Mouse (Mus musculus): Measurements from ENCODE around the gene Med16. TPM values are rescaled to one million over a fixed set of nuclear protein-coding genes. Genes with fewer than 3 reads are reported as not detected.
A peak's percentile ranks its signal among the peaks of the same experiment; 100 is the strongest.

Med16 gene
- polyA plus RNA-seq, 1 experiment: 58.1 TPM

DNA sequence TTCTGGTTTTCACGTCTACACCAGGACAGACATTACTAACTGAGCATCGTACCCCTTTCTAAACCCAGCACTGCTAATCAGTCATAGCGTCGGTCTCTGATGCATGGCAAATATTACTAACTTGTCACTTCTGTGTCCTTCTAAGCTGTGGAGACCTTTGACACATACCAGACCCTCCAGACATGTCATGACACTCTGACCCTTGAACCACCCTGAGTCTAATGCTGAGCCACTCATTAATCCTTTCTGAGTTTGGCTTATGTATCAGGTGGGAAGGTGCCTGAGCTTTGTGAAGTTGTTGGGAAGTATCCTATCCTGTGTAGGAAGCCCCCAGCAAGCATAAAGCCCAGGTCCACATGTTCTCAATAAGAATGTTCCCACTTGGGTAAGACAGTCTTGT is 41.1 kb upstream of the Med16 start:
- 94% methylated on average over 4 of the region's 4 CpGs for WGBS
- no peak for TF ChIP-seq POLR2A (IDR thresholded peaks at IDR 0.05; ENCODE audit: low read depth, low read length)
- TF ChIP-seq CTCF (IDR thresholded peaks at IDR 0.05; ENCODE audit: extremely low read depth, insufficient read length, insufficient replicate concordance, low read depth, low read length): no peak
- Histone ChIP-seq H3K4me3 (ENCODE audit: low read depth, low read length) (no peak overlapping the region), H3K36me3 (ENCODE audit: control insufficient read depth, insufficient read depth, low read length) (peaks cover 4% of the 10 kb centered on the region; the same call in 1 of the 2 replicates), H3K27ac (ENCODE audit: insufficient read depth, low read depth, low read length) (no peak overlapping the region), H3K4me1 (ENCODE audit: control insufficient read depth, insufficient read depth, insufficient read length, low read length) (no peaks in the 10 kb centered on the region), H3K27me3 (ENCODE audit: control insufficient read depth, insufficient read depth, low read length) (no peaks in the 10 kb centered on the region)

DNA sequence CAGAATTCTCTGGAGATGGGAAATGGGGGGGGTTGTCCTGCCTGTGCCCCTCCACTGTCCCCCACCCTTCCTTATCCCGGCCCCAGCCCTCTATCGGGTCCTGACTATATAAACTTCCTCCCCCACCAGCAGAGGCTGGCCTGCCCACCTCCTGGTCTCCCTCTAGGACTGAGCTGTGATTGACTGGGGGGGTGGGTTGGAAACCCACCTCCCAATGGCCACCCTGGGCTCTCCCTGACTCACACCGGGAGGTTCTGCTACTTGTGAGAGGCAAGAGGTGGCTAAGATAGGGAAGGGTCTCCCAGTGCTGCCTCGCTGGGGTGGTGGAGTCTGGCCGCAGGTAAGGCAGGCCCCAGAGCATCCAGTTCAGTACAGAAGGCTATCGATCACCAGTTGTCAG is 38.8 kb upstream of the Med16 start:
- peaks cover 13% of the 10 kb centered on the region for H3K4me1 ChIP-seq (ENCODE audit: control insufficient read depth, insufficient read depth, insufficient read length, low read length)
- H3K27ac ChIP-seq (ENCODE audit: insufficient read depth, low read depth, low read length): no peak overlapping the region
- H3K27me3 ChIP-seq (ENCODE audit: control insufficient read depth, insufficient read depth, low read length): no peaks in the 10 kb centered on the region
- no peak for TF ChIP-seq POLR2A (IDR thresholded peaks at IDR 0.05; ENCODE audit: low read depth, low read length)
- no peak for TF ChIP-seq CTCF (IDR thresholded peaks at IDR 0.05; ENCODE audit: extremely low read depth, insufficient read length, insufficient replicate concordance, low read depth, low read length)
- H3K36me3 ChIP-seq (ENCODE audit: control insufficient read depth, insufficient read depth, low read length): peaks cover 4% of the 10 kb centered on the region; the same call in 1 of the 2 replicates
- no peak overlapping the region for H3K4me3 ChIP-seq (ENCODE audit: low read depth, low read length)
- 90% methylated on average over 6 of the region's 6 CpGs for WGBS

DNA sequence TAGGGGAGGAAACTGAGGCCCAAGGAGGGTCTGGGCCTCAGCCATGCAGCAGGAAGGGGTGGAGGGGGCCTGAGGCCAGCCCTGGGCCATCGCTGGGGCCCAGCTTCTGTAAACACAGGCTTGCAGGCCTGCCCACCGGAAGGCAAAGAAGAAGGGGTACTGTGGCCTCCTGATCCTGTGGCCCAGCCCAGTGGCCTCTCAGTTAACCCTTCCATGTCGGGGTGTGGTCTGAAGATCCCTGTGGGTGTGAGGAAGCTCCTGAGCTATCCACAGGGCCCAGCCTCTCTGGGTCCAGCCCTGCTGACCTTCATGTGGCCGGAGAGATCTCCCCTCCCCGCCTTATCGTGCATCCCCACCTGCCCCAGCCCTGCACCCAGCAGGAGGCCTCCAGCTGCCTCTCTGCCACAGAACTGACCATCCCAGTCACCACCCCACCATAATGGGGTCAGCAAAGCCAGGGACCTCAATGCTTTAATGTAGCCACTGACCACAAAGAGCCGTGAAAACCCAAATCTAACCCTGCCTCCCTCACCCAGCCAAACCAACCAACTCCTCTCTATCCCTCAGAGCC is 38.1 kb upstream of the Med16 start:
- WGBS: 69% methylated on average over 7 of the region's 7 CpGs
- no peak overlapping the region for H3K4me3 ChIP-seq (ENCODE audit: low read depth, low read length)
- no peak overlapping the region for H3K27ac ChIP-seq (ENCODE audit: insufficient read depth, low read depth, low read length)

DNA sequence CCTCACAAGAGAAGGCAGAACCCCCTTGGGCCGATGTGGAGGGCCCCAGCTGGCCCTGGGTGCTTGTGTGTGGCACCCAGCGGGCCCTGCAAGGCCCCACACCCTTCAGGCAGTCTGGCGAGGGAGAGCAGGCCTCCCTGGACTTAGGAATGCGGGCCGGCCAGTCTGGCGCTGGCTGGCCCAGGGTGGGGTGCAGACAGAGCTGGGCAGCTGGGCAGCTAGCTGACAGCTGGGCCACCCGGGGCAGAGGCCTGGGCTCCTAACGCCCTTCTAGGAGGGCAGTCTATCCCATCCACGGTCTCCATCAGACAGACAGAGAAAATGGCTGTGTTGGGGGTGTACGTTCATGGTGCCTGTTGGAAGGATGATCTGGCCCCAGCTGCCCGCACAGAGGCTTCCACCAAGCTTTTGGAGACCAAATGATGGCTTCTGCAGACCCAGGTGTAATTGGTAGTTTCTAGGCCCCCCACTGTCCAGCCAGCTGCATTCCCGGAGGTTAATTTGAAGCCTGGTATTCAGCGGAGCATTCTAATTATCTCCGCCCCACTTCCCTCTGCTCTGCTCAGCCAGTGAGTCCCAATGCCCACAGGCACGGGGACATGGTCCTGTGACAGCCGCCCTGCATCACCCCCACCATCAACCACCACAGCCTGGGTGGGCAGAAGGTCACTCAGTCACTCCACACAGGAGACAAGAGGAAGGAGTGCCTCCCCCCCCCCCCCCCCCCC is 36.9 kb upstream of the Med16 start:
- Histone ChIP-seq H3K4me3 (ENCODE audit: low read depth, low read length) (no peak overlapping the region), H3K27ac (ENCODE audit: insufficient read depth, low read depth, low read length) (no peak overlapping the region)

More for the DNA sequence above, 38.1 kb upstream of the Med16 start:
- H3K27me3 ChIP-seq (ENCODE audit: control insufficient read depth, insufficient read depth, low read length): no peaks in the 10 kb centered on the region
- H3K36me3 ChIP-seq (ENCODE audit: control insufficient read depth, insufficient read depth, low read length): peaks cover 4% of the 10 kb centered on the region; the same call in 1 of the 2 replicates
- TF ChIP-seq CTCF (IDR thresholded peaks at IDR 0.05; ENCODE audit: extremely low read depth, insufficient read length, insufficient replicate concordance, low read depth, low read length) (no peak), POLR2A (IDR thresholded peaks at IDR 0.05; ENCODE audit: low read depth, low read length) (no peak)
- peaks cover 13% of the 10 kb centered on the region for H3K4me1 ChIP-seq (ENCODE audit: control insufficient read depth, insufficient read depth, insufficient read length, low read length)

DNA sequence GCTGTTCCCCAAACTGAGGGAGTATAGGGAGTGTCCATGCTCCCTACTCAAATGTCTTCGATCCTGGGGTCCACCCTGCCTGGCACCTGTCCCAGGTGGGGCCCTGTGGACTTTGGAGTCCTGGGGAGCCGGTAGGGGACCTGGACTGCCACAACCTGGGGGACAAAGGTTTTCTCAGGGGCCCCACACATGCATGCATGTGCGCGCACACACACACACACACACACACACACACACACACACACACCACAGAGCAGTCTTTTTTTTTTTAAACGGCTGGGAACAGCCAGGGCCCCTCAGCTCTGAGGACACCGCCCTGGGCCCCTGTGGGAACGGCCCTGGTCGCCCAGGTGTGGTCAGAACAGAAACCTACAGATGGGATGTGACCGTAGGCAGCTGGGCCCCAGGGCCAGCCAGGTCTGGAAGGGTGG is 34.8 kb upstream of the Med16 start:
- TF ChIP-seq POLR2A (IDR thresholded peaks at IDR 0.05; ENCODE audit: low read depth, low read length): no peak
- no peak for TF ChIP-seq CTCF (IDR thresholded peaks at IDR 0.05; ENCODE audit: extremely low read depth, insufficient read length, insufficient replicate concordance, low read depth, low read length)
- Histone ChIP-seq H3K4me1 (ENCODE audit: control insufficient read depth, insufficient read depth, insufficient read length, low read length) (peaks cover 13% of the 10 kb centered on the region), H3K4me3 (ENCODE audit: low read depth, low read length) (no peak overlapping the region), H3K27me3 (ENCODE audit: control insufficient read depth, insufficient read depth, low read length) (no peaks in the 10 kb centered on the region), H3K27ac (ENCODE audit: insufficient read depth, low read depth, low read length) (no peak overlapping the region), H3K36me3 (ENCODE audit: control insufficient read depth, insufficient read depth, low read length) (no peaks in the 10 kb centered on the region; the same call in 1 of the 2 replicates)
- 32% methylated on average over 9 of the region's 9 CpGs for WGBS

More for the DNA sequence above, 36.9 kb upstream of the Med16 start:
- Histone ChIP-seq H3K36me3 (ENCODE audit: control insufficient read depth, insufficient read depth, low read length) (peaks cover 2% of the 10 kb centered on the region; the same call in 1 of the 2 replicates), H3K27me3 (ENCODE audit: control insufficient read depth, insufficient read depth, low read length) (no peaks in the 10 kb centered on the region), H3K4me1 (ENCODE audit: control insufficient read depth, insufficient read depth, insufficient read length, low read length) (peaks cover 13% of the 10 kb centered on the region)
- no peak for TF ChIP-seq POLR2A (IDR thresholded peaks at IDR 0.05; ENCODE audit: low read depth, low read length)
- 56% methylated on average over 16 of the region's 16 CpGs for WGBS

DNA sequence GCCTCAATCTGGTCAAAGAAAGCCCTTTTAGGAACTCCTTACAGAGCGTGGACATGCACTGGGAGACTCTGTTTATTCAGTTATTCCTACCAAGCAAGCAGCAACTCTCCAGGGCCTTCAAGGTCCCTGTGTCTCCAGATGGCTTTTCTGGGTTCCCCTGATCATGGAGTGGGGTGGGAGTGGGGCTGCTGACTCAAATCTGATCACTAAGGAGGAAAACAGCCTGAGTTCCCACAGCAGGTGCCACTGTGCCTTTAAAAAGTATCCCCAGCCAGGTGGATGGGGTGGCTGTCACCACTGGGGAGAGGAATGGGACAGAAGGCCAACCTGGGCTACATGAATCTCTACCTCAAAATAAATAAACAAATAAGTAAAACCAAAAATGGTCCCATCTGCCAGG is 34.3 kb upstream of the Med16 start:
- H3K27me3 ChIP-seq (ENCODE audit: control insufficient read depth, insufficient read depth, low read length): no peaks in the 10 kb centered on the region
- peak overlapping the region; percentile 16 for H3K27ac ChIP-seq (ENCODE audit: insufficient read depth, low read depth, low read length)
- H3K36me3 ChIP-seq (ENCODE audit: control insufficient read depth, insufficient read depth, low read length): no peaks in the 10 kb centered on the region
- 85% methylated on average over 1 of the region's 1 CpGs for WGBS
- no peak overlapping the region for H3K4me3 ChIP-seq (ENCODE audit: low read depth, low read length)
- TF ChIP-seq CTCF (IDR thresholded peaks at IDR 0.05; ENCODE audit: extremely low read depth, insufficient read length, insufficient replicate concordance, low read depth, low read length) (no peak), POLR2A (IDR thresholded peaks at IDR 0.05; ENCODE audit: low read depth, low read length) (no peak)
- H3K4me1 ChIP-seq (ENCODE audit: control insufficient read depth, insufficient read depth, insufficient read length, low read length): peaks cover 13% of the 10 kb centered on the region

DNA sequence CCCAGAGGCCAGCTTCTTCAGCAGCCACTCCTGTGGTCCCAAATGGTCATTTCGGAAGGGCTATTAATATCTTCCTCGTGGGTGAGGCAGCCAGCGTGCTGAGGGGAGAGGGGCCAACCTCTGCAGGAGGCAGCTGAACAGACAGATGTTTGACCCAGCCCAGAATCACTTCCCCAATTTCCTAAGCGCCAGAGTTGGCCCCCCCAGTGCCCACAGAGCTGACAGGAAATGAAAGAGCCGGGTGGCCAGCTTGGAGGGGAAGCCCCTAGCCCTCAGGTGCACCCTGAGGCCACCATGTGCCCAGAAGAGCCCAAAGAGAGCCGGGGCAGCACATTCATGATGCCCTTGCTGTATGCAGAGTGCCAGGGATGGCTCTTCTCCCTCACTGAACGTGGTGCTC is 32.0 kb upstream of the Med16 start:
- H3K27ac ChIP-seq (ENCODE audit: insufficient read depth, low read depth, low read length): peak overlapping the region; percentile 8; the same call in 1 of the 2 replicates
- peaks cover 33% of the 10 kb centered on the region for H3K4me1 ChIP-seq (ENCODE audit: control insufficient read depth, insufficient read depth, insufficient read length, low read length)
- TF ChIP-seq CTCF (IDR thresholded peaks at IDR 0.05; ENCODE audit: extremely low read depth, insufficient read length, insufficient replicate concordance, low read depth, low read length): no peak
- no peak for TF ChIP-seq POLR2A (IDR thresholded peaks at IDR 0.05; ENCODE audit: low read depth, low read length)

More for the DNA sequence above, 32.0 kb upstream of the Med16 start:
- Histone ChIP-seq H3K27me3 (ENCODE audit: control insufficient read depth, insufficient read depth, low read length) (no peaks in the 10 kb centered on the region), H3K36me3 (ENCODE audit: control insufficient read depth, insufficient read depth, low read length) (no peaks in the 10 kb centered on the region), H3K4me3 (ENCODE audit: low read depth, low read length) (no peak overlapping the region)
- WGBS: 49% methylated on average over 7 of the region's 7 CpGs

All from small intestine, adult 2 months (tissue).